Mouse (Mus musculus): ENCODE results near the gene Hpn. TPM values are rescaled to one million over a fixed set of nuclear protein-coding genes. Genes with fewer than 3 reads are reported as not detected.
A peak's percentile ranks its signal among the peaks of the same experiment; 100 is the strongest.

The Hpn gene
- total RNA-seq, 1 experiment from 2014 or later: 1.4 TPM

- no peak for DNase-seq
These were observed 25.9 kb upstream of the Hpn start for GRCm38 (mm10) chr7:31140941-31141340.

- no peak for DNase-seq
These were observed 25.2 kb upstream of the Hpn start for GRCm38 (mm10) chr7:31140302-31140701.

DNA sequence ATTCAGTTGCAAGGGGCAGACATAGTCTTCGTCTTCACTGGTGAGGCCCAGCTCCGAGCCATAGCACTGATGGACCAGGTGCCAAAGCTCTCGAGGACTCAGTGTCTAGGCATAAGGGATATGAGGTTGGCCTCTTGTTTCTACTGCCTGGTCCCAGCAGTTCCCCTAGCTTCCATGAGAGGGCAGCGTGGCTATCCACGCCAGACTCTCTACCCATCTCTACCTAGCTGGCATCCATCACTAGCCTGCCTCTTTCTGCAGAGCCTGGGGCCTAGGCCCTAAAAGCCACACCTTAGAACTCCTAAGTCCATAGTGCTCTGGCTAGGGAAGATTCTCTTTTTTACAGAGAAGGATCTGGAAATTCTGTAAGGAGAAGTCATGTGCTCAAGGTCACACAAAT is 24.7 kb upstream of the Hpn start:
- DNase-seq: peak; percentile 67

- peak; percentile 60 for DNase-seq
These were observed 20.6 kb upstream of the Hpn start for GRCm38 (mm10) chr7:31135717-31136116.

DNA sequence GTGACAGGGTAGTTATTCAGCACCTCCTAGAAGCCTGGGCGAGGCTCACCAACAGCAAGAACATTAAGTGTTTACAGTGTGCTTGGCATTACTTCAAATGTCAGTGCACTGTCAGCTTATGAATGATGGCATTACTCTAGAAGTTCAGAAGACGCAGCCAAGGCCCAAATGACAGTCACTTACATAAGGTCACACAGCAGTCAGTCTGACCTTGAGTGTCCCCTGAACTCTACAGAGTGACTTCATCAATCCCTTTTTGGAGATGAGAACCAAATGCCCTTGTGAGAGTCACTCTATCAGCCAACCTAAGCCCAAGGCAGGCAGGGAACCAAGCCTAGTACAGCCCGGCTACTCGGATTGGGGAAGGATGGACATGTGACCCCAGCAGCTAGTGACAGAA is 16.8 kb upstream of the Hpn start:
- no peak for DNase-seq

DNA sequence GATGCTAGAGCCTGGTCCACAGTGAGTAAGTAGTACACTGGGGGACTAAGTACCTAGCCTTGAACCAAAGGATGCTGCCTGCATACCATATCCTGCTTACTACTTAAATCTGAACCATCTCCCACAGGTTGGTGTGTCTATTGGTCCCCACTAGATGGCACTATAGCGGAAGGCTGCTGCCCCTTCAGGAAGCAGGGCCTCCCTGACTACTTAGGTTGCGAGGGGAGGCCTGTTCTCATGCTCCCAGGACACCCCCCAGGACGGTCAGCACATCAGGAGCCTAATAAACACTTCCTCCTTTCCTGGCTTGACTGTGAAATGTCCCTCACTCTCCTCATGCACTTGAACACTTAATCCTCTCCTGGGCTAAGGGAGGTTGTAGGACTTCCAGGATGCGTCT is 15.8 kb upstream of the Hpn start:
- DNase-seq: no peak

DNA sequence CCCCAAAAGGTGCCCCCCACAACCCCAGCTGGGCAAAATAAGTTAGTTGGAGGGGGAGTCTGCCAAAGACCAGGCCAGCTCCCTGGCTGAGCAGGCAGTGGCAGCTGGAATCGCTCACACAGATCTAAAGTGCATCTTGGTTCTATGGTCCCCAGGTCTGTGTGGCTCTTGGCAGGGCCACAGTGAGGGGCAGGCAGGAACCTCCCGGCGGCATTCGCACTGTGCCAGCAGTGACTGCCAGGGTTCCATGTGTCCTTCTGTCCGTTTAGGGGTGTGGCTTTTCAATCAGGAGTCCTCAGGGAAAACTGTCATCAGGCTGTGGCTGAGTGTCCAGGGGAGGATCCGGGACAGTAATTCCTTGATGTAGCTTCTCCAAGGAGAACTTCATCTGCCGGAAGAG is 15.1 kb upstream of the Hpn start:
- no peak for DNase-seq

DNA sequence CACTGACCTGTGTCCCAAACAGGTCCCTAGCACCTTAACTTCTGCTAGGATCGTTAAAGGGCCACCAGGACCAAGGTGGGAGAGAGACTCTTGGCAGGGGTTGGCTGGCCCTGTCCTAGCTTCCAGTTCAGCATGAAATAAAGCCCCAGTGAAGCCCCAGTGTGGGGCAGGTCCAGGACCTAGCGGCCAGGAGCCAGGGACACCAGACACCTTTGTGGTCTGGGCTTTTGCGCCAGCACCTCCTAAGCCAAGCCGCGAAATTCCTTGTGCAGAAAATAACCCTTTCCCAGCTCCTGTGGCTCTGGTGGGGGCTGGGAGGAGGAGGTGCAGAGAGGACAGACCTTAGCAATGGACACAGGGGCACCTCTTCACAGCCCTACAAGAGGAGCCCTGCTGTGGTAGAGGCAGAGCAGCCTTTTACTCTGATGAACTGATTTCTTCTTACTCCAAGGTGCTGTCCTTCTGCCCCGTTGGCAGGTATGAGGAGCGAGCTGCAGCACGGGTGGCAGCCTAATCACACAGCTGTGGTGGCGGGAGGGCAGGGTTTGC is 13.1 kb upstream of the Hpn start:
- DNase-seq: no peak

DNA sequence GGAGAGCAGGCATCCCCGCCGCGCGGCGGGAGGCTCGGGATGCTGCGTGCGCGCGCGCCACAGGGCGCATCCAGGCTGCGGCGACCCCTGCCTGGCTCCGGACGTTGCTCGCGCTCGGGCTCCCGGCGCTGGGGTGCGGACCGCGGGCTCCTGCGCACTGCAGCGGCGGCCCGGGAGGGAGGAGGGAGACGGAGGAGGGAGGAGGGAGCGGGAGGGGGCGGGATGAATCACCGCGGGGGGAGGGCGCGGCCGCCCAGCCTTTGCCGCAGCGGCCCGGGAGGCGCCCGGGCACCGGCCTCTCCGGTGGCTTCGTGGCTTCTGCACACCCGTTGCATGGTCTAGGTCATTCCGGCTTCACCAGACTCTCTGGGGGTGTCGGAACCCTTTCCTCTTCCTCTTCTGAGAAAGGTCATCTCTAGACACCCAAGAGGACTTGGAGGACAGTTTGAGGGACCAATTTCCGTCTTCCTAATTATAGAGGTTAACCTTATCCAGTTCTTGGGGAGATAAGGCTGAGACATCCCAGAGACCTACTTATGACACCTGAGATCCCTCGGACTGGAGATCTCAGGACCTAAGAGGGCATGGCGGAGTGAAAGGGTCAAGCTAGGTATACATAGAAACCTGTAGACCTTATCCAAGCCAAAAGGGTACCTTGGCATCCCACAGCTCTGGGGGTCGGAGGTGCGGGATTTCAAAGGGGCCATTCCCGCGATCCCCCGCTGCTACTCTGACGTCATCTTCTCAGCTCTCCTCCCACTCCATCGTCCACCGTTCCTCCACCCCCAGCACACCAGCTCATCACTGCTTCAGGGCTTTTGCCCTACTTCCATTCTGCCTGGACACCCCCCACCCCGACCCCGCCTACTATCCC is 12.0 kb upstream of the Hpn start, which contains the start of gene Scn1b:
Scn1b (minus strand) TSS at position 153 of the 874 bp plus-strand sequence.
- peak; percentile 84 for DNase-seq

- no peak for DNase-seq
These were observed 11.2 kb upstream of the Hpn start for GRCm38 (mm10) chr7:31126211-31126751.

DNA sequence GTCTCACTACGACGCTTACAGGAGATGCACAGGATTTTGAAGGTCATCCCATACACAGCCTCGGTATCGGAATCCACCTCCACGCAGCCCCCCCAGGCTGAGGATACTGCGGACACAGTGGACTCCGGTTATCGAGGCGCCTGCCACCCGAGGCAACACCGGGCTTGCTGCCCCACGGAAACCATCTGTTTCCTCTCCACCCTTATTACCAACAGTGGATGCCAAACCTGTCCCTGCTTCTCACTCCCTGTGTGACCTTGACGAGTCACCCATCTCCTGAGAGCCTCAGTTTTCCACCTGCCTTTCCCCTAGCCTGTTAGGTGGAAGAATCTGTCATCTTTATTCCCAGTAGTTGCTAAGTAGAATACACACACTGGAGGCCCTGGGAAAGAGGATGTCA is 10.0 kb upstream of the Hpn start:
- DNase-seq: no peak

DNA sequence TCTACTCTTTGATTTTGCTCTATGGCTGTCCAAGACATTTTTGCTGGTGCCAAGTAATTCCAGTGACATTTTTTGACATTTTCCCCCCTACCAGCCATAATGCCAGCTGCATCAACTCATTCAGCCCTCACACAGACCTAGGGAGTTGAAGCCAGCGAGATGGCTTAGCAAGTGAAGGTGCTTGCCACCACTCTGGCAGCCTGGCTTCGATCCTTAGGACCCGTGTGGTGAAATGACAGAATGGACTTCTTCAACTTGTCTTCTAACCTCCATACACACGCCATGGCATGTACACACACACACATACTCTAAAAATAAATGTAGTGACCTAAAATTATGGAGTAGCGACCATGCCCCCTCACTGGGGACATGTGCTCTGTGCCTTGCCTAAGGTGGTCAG is 9.3 kb upstream of the Hpn start:
- DNase-seq: no peak

DNA sequence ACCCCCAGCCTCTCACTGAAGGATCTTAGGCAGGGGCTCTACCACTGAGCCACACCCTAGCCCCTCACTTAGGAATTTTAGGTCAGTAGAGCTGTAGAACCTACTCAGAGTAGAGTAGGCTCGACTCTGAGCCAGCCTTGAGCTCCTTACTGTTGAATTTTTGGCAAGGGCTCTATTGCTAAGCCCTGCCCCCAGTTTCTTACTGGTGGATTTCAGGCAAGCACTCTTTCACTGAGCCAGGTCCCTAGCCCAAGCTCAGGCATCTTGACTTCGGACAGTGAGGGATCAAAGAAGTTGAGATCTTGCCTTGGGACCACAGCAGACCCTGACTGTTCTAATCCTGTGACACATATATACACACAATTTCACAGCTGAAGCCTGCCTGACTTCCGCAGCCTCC is 8.6 kb upstream of the Hpn start:
- DNase-seq: no peak

- DNase-seq: no peak
These were observed 7.8 kb upstream of the Hpn start for GRCm38 (mm10) chr7:31122641-31123631.

DNA sequence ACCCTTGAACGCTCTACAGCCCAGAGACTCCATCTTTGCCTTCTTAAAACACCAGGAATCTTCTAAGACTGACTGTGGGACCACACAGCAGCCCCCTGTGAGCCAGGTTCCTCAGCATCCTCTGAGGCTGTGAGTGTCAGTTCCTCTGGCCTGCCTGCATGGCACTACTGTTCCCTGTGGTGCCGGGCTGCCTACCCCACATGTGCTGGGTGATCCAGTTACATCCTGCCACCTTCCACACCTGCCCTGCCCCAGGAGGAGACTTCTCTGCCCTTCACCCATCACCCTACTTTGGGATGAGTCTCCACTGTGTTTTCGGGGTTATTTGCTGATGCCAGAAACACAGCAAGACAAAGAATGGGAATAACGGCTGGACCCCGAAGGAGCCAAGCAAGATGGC is 4.5 kb upstream of the Hpn start:
- DNase-seq: no peak

GRCm38 (mm10) chr7:31118486-31118885 is 3.4 kb upstream of the Hpn start:
- peak; percentile 45 for DNase-seq

- DNase-seq: no peak
These were observed 2.4 kb upstream of the Hpn start for GRCm38 (mm10) chr7:31117465-31117864.

DNA sequence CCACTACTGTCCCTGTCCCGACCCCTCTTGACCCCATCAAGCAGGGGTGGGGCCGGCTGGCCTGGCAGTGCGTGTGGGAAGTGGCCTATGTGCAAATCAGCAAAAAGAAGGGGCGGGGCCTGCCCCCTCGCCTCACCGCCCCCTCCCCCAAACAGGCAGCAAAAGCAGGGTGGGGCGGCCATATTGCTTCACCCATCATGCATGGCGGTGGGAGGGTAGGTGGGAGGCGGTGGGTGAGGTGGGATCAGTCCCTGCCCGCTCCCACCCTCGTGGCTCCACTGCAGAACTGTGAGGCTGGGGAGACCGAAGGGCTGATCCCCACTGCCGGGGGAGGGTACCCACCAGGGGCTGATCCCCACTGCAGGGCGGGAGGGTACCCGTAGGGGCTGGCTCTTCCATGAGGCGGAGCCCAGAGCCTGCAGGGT is 1.6 kb upstream of the Hpn start:
- DNase-seq: no peak

DNA sequence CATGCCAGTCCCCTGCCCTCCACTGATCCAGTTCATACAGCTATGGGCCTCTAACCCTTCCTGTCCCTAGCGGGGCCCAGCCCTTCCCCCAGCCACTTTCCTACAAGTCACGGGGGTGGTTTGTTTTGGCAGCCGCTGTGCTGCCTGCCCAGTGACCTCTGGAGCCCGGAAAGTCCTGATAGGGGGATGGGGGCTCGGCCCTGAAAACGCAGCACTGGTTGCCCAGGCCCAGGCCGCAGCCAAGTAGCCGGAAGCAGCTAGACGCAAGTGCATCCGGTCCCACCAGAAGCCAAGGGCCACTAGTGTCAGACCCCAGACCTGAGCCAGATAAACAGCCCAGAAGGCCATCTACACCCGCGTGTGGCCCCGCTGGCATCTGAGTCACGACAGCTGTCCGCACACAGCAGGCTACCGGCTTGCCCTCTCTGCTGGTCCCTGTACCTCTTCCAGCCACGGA is 525 bp upstream of the Hpn start:
- peak; percentile 62 for DNase-seq

DNA sequence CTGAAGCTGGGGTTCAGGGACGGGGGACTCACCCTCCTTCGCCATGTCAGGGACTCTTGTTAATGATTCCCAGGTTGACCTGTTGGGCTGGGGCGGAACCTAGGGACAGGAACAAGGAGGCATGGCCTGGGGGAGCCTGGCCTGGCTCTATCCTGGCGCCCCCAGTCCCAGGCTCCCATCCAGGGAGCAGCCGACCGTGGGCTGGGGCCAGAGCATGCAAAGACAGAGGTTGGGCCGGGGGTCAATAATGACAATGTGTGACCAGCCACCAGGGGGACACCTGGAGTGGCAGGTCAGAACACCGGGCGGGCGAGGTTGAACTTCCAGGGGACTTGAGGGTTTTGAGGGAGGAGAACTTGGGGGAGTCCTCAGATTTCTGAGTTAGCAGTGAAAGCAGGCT is 444 bp downstream of the Hpn start:
- no peak for DNase-seq

DNA sequence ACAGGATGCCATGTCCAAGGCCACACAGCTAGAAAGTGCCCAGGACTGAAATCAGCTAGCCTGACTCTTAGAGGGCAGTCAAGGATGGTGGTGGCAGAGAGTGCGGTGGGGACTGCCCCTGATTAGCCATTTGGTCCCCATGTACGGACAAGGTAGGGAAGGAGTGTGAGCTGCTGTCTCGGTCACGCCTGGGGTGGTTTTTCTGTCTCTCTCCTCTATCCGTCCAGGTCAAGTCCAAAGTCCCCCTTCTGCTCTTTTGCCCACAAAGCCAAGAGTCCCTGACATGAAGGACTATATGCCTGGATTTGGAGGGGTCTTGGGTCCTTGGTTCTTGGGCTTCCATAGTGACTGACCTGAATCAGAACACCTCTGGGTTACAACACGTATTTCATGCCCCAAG is 1.3 kb downstream of the Hpn start:
- no peak for DNase-seq

GRCm38 (mm10) chr7:31112036-31112435 is 3.1 kb downstream of the Hpn start:
- no peak for DNase-seq

All from adrenal gland, postnatal 25 days (tissue).